Mouse (Mus musculus): ENCODE measurements around the gene Sorbs1. TPM values are rescaled to one million over a fixed set of nuclear protein-coding genes. Genes with fewer than 3 reads are reported as not detected.

Gene Sorbs1
- total RNA-seq, 2 experiments from 2014 or later, result 355 to 547 TPM

DNA sequence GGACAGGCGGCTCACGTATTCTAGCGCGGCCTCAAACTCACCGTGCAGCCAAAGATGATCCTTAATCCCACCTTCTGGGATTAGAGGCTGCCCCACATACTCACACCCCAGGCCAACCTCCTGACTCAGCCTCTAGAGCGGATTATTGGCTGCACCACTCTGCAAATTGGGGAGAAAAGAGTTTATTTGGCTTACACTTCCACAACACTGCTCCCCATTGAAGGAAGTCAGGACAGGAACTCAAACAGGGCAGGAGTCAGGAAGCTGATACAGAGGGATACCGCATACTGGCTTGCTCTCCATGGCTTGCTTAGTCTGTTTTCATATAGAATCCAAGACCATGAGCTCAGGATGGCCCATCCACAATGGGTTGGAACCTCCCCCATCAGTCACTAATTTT lies 797 bp upstream of the Sorbs1 start:
- intact Hi-C loops (cut with DNase I), result loop anchor here (5.0 kb wide), 1 partner anchor 102 kb away; no protein-coding TSS in a partner anchor
- DNase-seq, result no peak

DNA sequence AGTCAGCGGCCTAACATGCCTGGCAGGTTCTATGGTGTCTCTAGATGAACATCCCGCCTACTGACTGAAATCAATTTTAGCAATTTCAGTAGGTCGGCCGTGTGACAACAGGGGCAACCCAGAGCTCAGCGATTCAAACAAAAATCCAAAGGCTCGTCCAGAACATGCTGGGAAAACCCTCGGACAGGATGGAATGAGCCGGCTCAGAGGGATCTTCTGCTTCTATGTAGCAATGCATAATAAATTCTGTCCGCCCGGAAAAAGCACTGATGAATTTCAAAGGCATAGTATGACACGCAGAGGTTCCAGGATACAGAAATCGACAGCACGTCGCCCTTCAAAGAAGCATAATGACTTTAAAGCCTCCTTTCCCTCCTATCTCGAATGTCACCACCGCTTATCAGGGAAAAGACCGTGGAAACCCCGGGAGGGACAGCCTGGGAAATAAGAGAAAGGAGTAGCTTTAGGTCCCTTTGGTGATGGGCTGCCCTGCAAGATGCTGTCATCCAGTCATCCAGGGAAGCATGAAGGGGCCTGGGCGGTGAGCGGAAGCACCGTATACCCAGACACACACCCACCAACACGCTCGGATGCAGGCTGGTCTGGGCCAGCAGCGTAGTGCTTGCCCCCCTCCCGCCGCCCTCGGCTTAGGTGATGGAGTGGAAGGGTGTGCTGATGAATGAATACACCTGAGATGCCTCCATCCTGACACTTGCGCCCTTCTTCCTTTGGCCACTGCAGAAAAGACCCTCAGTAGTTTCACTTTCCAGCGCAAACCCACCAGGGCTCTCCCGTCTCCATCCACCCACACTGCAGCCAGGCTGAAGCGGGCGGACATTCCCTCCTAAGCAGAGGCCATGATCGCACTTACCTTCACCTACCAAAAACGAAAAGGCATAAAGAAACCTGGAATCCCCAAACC lies 818 bp downstream of the Sorbs1 start:
- DNase-seq, result peak; percentile 55 to 57
- intact Hi-C loops (cut with DNase I), result loop anchor here (2.0 to 5.0 kb wide), 3 partner anchors 18 to 100 kb away; no protein-coding TSS in a partner anchor

DNA sequence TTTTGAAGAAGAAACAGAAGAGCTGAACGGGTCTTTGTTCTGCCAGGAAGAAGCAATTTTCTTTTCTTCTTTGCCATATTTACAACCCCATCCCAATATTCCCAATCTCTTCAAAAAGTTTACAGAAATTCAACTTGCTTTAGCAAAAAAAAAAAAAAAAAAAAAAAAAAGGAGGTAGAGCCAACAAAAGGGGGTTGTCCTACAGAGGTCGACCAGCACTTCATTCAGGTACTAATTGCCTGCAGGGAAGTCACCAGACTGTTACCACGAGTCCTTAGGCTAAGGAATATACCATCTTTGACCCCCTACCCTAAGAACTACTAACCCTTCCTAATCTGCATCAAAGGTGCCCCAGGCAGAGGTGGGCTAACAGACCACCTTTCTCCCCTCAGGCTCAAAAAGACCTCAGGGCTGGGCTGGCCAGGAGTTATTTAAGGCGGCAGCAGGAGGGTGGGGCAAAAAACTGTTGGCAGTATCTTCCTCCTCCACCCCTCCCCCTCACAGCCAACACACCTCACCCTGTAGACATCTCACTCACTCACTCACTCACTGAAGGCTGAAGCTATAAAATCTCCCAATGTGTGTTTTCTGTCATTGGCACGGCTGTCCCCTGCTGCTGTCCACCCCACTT lies 1.8 kb downstream of the Sorbs1 start:
- intact Hi-C loops (cut with DNase I), result loop anchor here (2.0 to 5.0 kb wide), 3 partner anchors 17 to 99 kb away; no protein-coding TSS in a partner anchor
- DNase-seq, result peak; percentile 61 to 78

DNA sequence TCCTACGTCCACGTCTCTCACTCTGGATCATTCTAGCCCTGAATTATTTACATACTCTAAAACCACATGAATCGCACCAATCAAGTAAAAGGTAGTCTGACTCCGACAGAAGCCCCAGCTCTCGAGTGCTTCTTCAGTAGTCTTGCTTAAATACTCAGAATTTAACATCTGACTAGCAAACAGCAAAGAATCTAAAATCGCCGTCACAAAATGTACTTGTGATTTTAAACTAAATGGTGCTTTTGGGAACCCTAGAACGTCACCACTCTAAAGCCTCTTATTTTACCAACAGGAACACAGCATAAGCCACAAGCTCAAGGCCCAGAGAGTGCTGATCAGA lies 2.5 kb downstream of the Sorbs1 start:
- intact Hi-C loops (cut with DNase I), result loop anchor here (5.0 kb wide), 1 partner anchor 99 kb away; no protein-coding TSS in a partner anchor
- DNase-seq, result no peak

DNA sequence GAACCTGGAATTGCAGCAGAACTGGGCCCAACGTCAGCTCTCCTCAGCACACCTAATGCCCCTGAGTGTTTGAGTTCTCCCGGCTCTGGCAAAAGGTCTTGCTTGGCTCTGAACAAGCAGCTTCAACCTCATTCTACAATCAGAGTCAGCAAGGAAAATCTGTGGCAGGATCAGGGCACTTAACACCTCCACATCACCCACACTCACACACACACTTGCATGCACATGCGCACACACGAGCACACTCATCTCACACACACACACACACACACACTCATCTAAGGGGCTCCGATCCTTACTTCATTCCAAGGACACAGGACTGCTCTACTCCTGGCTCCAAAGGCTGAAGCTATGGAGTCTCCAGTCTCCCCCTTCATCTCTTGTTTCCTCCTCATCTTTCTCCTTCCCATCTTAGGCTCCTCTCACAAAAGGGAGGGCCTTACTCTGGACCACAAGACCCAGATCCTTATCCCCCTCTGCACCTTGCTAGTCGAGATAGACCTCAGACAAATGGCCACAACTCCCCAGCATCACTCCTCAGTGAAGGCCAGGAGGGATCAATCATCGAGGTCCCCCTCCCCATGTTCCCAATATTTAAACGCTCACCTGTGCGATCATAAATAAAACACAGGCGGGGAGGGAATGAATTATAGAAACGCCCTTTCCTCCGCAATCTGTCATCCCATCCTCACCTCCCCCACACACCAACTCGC lies 3.0 kb downstream of the Sorbs1 start:
- intact Hi-C loops (cut with DNase I), result loop anchor here (5.0 kb wide), 1 partner anchor 98 kb away; no protein-coding TSS in a partner anchor
- no peak for DNase-seq

DNA sequence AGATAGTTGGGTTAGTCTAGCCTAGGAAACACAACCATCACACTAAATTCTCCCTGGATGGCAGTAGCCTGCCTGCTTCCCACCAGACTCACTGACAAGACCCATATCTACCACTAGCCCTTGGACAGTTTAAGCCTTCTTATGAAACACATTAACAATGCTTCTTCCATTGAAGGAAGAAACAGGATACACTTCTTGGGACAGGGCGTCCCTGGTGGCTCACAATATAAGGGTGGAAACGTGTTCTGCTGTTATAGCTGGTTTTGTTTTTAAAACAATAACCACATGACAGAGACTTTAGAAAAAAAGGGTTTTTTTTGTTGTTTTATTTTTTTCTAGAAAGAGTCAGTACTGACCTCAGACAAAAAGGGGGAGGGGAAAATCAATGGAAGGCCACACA lies 4.3 kb downstream of the Sorbs1 start:
- no peak for DNase-seq
- intact Hi-C loops (cut with DNase I), result no loop called here

DNA sequence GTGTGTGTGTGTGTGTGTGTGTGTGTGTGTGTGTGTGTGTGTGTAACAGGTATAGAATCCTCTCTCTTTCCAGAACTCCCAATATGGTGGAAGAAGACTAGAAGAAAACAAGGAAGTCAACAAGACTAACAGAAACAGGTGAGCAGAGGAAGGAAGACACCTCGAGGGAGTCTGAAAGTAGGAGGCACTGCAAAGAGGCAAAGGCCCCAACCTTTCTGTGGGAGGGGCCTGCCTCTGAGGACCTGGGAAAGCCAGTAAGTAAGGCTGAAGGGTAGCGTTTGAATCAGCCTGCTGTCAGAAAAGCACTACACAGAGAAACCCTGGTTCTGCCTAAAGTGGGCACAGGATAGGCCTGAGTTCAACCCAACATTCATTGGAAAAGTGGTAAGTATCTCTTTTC lies 4.7 kb downstream of the Sorbs1 start:
- intact Hi-C loops (cut with DNase I), result no loop called here
- no peak for DNase-seq

DNA sequence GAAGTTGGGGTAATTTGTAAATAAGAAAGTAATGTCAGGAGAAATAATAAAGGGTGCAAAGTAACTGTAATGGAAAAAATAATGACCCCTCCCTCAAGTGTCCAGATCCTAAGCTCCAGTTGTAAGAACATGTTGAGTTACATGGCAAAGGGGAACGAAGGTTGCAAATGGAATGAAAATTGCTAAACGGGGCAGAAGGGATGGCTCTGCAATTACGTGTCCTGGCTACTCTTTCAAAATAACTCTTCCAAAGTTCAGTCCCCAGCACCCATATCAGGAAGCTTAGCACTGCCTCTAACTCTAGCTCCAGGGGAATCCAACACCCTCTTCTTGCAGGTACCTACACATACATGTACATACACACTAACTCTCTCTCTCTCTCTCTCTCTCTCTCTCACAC lies 6.6 kb downstream of the Sorbs1 start:
- intact Hi-C loops (cut with DNase I), result loop anchor here (2.0 kb wide), 1 partner anchor 74 kb away; no protein-coding TSS in a partner anchor
- no peak for DNase-seq

DNA sequence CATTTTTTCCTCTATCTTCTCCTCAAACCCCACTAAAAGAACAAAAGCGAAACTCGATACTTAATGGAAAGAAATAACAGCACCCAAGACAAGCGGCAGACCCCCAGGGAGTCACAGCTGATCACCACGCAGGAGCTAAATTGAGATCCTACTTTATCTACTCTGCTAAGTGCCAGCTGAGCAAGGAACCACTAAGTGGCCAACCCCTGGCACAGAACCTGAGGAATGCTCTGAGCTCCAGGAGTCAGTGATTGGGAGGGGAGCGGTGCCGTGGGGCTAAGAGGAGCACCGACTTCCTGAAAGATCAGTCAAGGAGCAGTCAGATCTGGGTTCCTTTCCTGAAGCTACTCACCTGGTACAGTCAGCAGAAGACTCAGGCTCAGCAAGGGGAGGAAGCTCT lies 9.2 kb downstream of the Sorbs1 start:
- DNase-seq, result peak; percentile 56 to 69
- intact Hi-C loops (cut with DNase I), result no loop called here

DNA sequence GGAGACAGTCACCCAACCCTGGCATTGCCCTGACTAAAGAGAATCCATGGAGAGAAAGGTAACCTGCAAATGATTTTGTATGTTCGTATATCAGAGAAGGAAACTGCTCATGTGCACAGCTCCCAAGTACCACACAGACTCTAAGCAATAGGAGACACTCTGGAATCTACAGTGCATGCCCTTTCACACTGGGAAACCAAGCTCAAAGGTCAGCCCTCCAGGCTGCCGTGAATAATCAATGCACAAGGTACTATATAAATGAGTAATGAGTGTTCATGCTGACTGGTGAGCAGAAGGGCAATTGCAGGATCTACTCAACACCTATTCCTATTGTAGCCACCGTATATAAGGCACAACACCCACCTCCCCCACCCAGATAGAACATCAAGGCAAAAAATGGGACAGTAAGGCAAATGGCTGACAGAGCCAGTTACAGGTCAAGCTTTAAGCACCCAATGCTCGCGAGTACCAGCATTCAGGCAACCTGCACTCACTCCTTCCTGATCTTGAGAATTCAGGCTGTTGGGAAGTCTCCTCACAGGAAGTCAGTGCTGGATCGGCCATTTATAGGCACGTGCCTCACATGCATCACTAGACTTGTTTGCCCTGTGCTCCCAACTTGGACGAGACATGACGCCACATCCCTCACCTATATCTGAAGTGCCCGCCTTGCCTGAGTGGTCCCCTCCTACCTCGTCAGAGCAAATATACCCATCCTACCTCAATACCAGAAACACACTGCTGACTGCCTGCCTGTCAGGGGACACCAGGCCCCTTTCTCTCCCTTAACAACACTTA lies 13.4 kb downstream of the Sorbs1 start:
- intact Hi-C loops (cut with DNase I), result no loop called here
- DNase-seq, result no peak

DNA sequence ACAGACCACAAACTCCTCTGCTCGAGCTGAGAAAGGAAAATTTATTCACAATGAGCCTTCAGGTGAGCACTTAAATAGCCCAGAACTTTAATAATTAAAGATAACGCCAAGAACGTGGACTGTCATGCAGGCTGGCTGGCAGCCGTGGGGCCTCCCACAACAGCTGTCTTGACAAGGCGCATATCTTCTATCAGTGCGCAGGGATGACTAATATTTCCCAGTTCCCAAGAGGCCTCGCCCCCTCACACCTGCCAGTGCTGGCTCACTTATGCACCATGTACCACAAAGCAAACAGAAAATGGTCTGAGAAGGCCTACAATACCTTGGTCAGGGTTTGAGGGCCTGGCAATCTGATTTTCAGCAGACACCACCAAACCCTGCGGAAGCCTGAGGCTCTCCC lies 14.4 kb downstream of the Sorbs1 start:
- intact Hi-C loops (cut with DNase I), result no loop called here

DNA sequence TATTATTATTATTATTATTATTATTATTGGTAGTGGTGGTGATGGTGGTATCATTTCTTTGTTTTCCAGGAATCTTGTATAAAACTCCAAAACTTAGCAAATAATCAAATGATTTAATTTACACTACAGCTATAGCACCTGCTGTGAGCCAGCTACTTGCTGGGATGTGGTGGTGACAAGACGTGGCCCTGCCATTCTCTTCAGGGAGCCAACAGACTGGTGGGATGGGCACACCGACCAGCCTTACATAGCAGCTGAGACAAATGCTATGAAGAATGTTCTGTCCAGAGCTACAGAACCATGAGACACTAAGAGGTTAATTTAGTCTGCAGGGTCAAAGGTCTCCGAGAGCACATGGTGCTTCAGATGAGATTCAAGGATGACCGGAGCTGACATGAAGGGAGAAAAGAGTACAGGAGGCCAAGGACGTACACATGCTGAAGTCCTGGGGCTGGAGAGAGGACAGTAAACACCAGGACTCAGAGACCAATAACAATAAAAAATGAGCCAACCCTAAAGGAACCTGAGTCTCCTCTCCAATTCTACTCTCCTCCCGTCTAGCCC lies 15.3 kb downstream of the Sorbs1 start:
- intact Hi-C loops (cut with DNase I), result no loop called here
- no peak for DNase-seq

More for the DNA sequence above, 14.4 kb downstream of the Sorbs1 start:
- peak; percentile 57 to 74 for DNase-seq

DNA sequence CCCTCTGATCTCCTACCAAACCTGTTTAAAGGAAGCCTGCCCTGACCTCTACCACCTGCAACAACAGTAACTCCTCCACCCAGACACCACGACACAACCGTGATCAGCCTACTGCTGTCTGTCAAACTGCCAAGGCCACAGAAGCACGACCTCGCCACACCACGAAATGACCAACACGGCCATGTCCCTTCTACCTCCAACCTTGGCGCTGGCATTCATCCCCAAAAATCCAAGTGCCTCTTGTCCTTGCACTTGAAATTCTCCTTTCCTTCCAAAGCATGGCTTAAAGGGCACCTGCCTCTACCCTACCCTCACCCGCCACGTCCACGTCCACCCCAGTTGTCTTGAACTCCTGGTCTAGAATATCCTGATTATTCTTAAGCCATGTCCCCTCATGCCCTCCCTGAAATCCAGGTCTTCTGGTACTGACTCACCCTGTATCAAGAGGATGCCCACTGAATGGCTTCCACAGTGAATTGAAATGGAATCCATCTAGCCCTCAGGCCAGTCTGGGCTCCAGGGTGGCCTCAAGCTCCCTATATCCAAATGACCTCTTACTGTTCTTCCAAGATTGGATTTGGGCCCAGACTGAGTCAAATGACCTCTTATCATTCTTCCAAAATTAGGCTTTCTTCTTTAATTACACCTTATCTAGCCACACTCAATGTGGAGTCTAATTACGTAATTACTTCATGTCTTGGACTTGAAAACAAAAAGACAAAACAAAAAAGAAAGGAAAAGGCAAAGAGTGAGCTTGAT lies 16.9 kb downstream of the Sorbs1 start:
- intact Hi-C loops (cut with DNase I), result no loop called here
- peak; percentile 44 to 57 for DNase-seq

DNA sequence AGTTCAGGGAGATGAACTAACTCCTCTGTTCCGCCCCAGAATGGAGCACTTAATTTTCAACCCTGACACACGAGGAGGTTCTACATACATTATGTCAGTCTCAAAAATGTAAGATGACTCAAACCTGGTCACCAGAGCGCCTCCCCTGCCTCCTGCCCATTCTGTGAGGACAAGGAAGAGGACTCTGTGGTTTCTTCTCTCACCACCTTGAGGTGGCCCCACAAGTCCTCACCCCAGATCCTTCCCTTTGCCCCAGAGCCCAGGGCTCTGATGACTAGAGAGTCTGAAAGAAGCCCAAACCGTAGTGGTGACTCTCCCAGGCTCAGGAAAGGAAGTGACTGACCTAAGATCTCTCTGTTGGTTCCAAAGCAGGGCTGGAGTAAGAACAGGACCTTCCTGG lies 17.5 kb downstream of the Sorbs1 start:
- peak in 1 of 2 experiments; percentile 5 for DNase-seq
- intact Hi-C loops (cut with DNase I), result no loop called here

DNA sequence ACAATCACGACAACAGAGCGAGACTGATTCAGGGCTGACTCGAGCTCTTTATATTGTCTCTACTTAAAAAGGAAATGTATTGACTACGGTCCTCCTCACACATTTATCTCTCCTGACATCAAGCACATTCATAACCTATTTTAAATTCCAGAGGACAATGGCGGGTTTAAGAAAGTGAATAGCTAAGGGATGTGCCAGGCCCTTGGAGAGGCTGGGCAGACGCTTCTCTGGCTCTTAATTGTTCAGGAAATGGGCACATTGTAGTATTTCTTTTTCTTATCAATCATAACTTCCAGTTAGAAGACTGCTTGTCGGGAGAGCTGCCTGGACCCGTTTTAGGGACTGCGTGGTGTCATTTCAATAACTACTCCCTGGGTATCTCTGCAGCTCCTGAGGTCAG lies 20.7 kb downstream of the Sorbs1 start:
- peak in 1 of 2 experiments; percentile 5 for DNase-seq
- intact Hi-C loops (cut with DNase I), result no loop called here

DNA sequence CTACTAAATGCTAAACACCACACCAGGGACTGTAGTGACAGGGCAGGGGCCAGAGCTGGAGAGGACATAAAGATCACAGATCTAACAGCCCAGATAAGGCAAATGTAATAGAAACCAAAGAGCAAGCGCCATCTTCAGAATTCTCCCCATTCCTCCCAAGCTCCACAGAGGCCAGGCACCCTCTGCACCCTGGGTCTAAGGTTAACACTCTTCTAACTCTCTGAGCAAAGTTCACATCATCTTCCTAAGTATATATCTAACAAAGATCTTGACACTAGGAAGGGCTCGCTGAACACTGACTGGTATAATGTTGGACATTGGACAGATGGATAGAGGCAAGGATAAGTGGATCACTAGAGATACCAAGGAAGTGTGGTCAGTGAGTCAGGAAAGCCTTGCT lies 22.1 kb downstream of the Sorbs1 start:
- intact Hi-C loops (cut with DNase I), result no loop called here
- no peak for DNase-seq

DNA sequence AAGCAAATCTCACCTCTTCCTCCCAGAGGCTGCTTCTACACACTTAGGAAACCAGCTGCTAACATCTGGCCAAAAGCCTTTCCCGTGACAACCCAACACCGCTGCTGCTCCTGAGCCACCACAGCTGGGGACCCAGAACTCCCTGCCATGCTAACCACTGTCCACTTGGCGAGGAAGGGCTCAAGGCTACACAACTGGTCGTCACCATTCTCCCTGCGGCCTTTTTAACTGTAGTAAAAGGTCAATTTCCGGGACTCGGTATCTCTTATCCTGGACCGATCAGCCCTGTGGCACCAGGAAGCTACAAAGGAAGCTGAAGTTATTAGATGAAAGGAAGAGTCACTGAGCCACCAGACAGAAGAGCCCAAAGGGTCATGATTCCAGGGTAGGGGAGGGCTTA lies 22.8 kb downstream of the Sorbs1 start:
- intact Hi-C loops (cut with DNase I), result no loop called here
- peak; percentile 57 to 70 for DNase-seq

DNA sequence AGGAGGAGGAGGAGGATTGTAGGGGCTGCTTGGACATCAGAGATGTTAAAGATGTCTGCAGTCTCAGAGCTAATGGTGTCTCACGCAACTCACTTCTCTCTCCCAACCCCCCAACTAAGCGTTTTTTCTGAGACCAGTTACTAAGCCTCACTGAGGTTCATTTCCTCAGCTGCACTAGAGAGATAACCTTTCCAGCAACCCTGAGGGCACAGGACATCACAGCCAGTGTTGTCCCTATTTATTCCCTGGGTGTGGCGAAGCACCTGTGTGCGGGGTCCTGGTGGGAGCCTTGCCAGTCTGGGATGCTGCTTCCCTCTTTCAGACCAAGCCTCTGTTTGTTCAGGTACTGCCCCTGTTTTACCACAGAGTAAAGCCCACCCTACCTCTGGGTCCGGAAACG lies 23.9 kb downstream of the Sorbs1 start:
- DNase-seq, result no peak
- intact Hi-C loops (cut with DNase I), result no loop called here

DNA sequence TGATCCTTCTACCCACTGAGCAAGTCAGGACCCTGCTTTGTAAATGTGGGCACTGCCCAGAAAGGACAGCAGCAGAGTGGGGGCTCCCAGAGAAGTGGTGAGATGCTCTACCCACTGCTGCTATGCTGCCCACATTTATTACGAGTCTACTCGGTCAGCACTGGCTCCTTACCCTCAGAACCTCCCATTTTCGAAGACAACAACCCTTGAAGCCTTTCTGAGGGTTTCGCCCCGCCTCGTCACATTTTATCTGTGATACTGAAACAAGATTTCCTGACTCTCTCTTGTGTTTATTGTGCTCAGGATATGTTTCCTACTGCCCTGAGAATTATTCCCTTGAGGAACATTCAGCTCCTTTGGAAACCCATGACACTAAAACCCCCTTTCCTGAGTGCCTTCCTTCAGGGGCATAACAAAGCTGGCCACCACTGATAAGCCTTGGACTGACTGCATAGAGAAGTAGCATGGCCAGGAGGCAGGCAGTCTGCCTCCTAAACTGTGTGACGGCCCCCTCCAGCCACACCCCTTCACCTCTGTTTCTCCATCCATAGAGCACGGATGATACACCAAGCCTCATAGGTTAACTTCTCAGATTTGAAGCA lies 24.6 kb downstream of the Sorbs1 start:
- DNase-seq, result no peak
- intact Hi-C loops (cut with DNase I), result no loop called here
